Mouse (Mus musculus) midbrain, embryonic 11.5 days (tissue): ENCODE measurements at regions not wholly inside any gene's neighbourhood (a gene's known extent, or its start where the extent isn't known, plus 50 kb on each side); places are given as distances from the start of the nearest gene placed in this dataset.

Source experiments
- ATAC-seq: fragments of 200-750 bp; cut with Nextera tagmentation; 2 replicates; pipeline ENCODE4 v1.8.0; 2017; ENCODE audit warnings: moderate TSS enrichment, moderate library complexity; ENCODE audit not compliant: low FRiP score
- DNase-seq: peaks from one replicate; pipeline ENCODE4 v3.0.0; 2015; ENCODE audit warnings: low spot score; ENCODE audit errors: missing footprints
- H3K27ac ChIP-seq: fragments of 300-500 bp; sonication (generic); 2 replicates; pipeline ENCODE4 v1.5.1; 2014; ENCODE audit warnings: low read depth, low read length
- H3K27me3 ChIP-seq: fragments of 300-500 bp; sonication (generic); 2 replicates; pipeline ENCODE4 v1.6.1; 2014; ENCODE audit warnings: mild to moderate bottlenecking, low read length, moderate library complexity, mixed read lengths; ENCODE audit not compliant: control insufficient read depth, insufficient read depth
- H3K36me3 ChIP-seq: fragments of 300-500 bp; sonication (generic); 2 replicates; pipeline ENCODE4 v1.6.1; 2014; ENCODE audit warnings: mild to moderate bottlenecking, low read length, moderate library complexity, mixed read lengths; ENCODE audit not compliant: control insufficient read depth, insufficient read depth
- H3K4me1 ChIP-seq: fragments of 300-500 bp; sonication (generic); 2 replicates; pipeline ENCODE4 v1.6.1; 2014; ENCODE audit warnings: low read length; ENCODE audit not compliant: control insufficient read depth, insufficient read depth
- H3K4me2 ChIP-seq: fragments of 300-500 bp; sonication (generic); 2 replicates; pipeline ENCODE4 v1.6.1; 2014; ENCODE audit warnings: mild to moderate bottlenecking, moderate library complexity
- H3K4me3 ChIP-seq: fragments of 300-500 bp; sonication (generic); 2 replicates; pipeline ENCODE4 v1.5.1; 2014; ENCODE audit warnings: low read depth, low read length
- H3K9ac ChIP-seq: fragments of 300-500 bp; sonication (generic); 2 replicates; pipeline ENCODE4 v1.6.1; 2014; ENCODE audit warnings: low read length
- H3K9me3 ChIP-seq: fragments of 300-500 bp; sonication (generic); 2 replicates; pipeline ENCODE4 v1.6.1; 2016; ENCODE audit warnings: low read length; ENCODE audit not compliant: control insufficient read depth
- WGBS: fragments of 180-500 bp; shearing (Covaris S2); extraction: QIAGEN DNeasy Blood & Tissue Kit; methylation state at CpG from one replicate; pipeline ENCODE4 v1.1.7; 2014; 5-methylcytosine and 5-hydroxymethylcytosine counted together

- Histone ChIP-seq H3K36me3 (no peaks in the 10 kb centered on the region), H3K9me3 (no peaks in the 10 kb centered on the region), H3K4me2 (no peak overlapping the region), H3K4me3 (no peak overlapping the region), H3K27ac (no peak overlapping the region), H3K9ac (no peak overlapping the region), H3K4me1 (no peaks in the 10 kb centered on the region), H3K27me3 (no peaks in the 10 kb centered on the region)
- ATAC-seq = no peak
- 87% methylated on average over 1 of the region's 1 CpGs for WGBS
- no peak for DNase-seq
Measured at GRCm38 (mm10) chr3:9373896-9374295, 236.0 kb downstream of the Zfp704 start.

- Histone ChIP-seq H3K9ac (no peak overlapping the region), H3K4me1 (no peaks in the 10 kb centered on the region), H3K4me3 (no peak overlapping the region), H3K27ac (no peak overlapping the region), H3K27me3 (no peaks in the 10 kb centered on the region), H3K36me3 (no peaks in the 10 kb centered on the region), H3K9me3 (no peaks in the 10 kb centered on the region), H3K4me2 (no peak overlapping the region)
- DNase-seq = no peak
- WGBS = 90% methylated on average over 2 of the region's 2 CpGs
- ATAC-seq = no peak
Measured at GRCm38 (mm10) chr3:9370096-9370495, 239.8 kb downstream of the Zfp704 start.

GRCm38 (mm10) chr3:9365791-9366190 is 244.1 kb downstream of the Zfp704 start:
- Histone ChIP-seq H3K9me3 (no peaks in the 10 kb centered on the region), H3K36me3 (no peaks in the 10 kb centered on the region), H3K4me2 (no peak overlapping the region), H3K9ac (no peak overlapping the region), H3K4me3 (no peak overlapping the region), H3K27ac (no peak overlapping the region), H3K4me1 (no peaks in the 10 kb centered on the region), H3K27me3 (no peaks in the 10 kb centered on the region)
- DNase-seq = no peak
- WGBS = 66% methylated on average over 9 of the region's 9 CpGs
- no peak for ATAC-seq

GRCm38 (mm10) chr3:9359186-9359585 is 250.7 kb downstream of the Zfp704 start:
- DNase-seq (no peak), ATAC-seq (no peak)
- Histone ChIP-seq H3K4me2 (no peak overlapping the region), H3K4me1 (no peaks in the 10 kb centered on the region), H3K27me3 (no peaks in the 10 kb centered on the region), H3K27ac (no peak overlapping the region), H3K4me3 (no peak overlapping the region), H3K36me3 (no peaks in the 10 kb centered on the region), H3K9ac (no peak overlapping the region), H3K9me3 (no peaks in the 10 kb centered on the region)
- WGBS = 95% methylated on average over 8 of the region's 8 CpGs

- Histone ChIP-seq H3K4me3 (no peak overlapping the region), H3K9me3 (no peaks in the 10 kb centered on the region), H3K9ac (no peak overlapping the region), H3K4me2 (no peak overlapping the region), H3K27me3 (no peaks in the 10 kb centered on the region), H3K27ac (no peak overlapping the region), H3K36me3 (no peaks in the 10 kb centered on the region), H3K4me1 (no peaks in the 10 kb centered on the region)
- DNase-seq (no peak), ATAC-seq (no peak)
- 83% methylated on average over 12 of the region's 12 CpGs for WGBS
Measured at GRCm38 (mm10) chr3:9358111-9358510, 251.8 kb downstream of the Zfp704 start.

- H3K9me3 ChIP-seq = no peaks in the 10 kb centered on the region
- ATAC-seq = no peak
- no peak overlapping the region for H3K27ac ChIP-seq
- 92% methylated on average over 2 of the region's 2 CpGs for WGBS
- H3K36me3 ChIP-seq = no peaks in the 10 kb centered on the region
- H3K4me2 ChIP-seq = no peak overlapping the region
- no peaks in the 10 kb centered on the region for H3K4me1 ChIP-seq
- H3K27me3 ChIP-seq = no peaks in the 10 kb centered on the region
- no peak overlapping the region for H3K9ac ChIP-seq
- no peak overlapping the region for H3K4me3 ChIP-seq
- no peak for DNase-seq
Measured at GRCm38 (mm10) chr3:9357639-9358038, 252.2 kb downstream of the Zfp704 start.

DNA sequence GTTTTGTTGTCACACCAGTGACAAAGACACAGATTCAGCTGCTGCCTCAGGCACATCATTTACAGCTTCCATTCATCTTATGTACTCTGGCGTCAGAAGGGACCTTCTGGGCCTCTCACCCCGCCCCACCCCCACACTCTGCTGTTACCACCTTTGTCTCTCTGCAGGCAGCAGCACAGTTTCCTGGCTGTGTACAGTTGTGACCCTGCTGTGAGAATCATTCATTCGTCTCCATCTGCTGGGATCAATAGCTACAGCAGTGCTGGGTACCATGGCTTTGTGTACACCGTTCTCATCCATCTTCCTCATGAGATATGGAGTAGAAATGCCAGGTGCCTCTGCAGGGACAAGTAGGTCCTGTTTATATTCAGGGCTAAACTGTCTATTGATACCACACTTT is 254.0 kb downstream of the Zfp704 start:
- Histone ChIP-seq H3K4me3 (no peak overlapping the region), H3K9me3 (no peaks in the 10 kb centered on the region), H3K9ac (no peak overlapping the region), H3K4me1 (no peaks in the 10 kb centered on the region), H3K27ac (no peak overlapping the region), H3K4me2 (no peak overlapping the region), H3K36me3 (no peaks in the 10 kb centered on the region), H3K27me3 (no peaks in the 10 kb centered on the region; the same call in 1 of the 2 replicates)
- peak; percentile 55; the same call in 1 of the 2 replicates for ATAC-seq
- DNase-seq = no peak
- WGBS = 78% methylated on average over 4 of the region's 4 CpGs

- WGBS = 93% methylated on average over 11 of the region's 11 CpGs
- ATAC-seq = no peak
- no peak for DNase-seq
- Histone ChIP-seq H3K9me3 (no peaks in the 10 kb centered on the region), H3K36me3 (no peaks in the 10 kb centered on the region), H3K9ac (no peak overlapping the region), H3K4me3 (no peak overlapping the region), H3K4me2 (no peak overlapping the region), H3K27ac (no peak overlapping the region), H3K4me1 (0 out of 2 replicates have a peak, but pooled peaks cover 2% of the 10 kb centered on the region), H3K27me3 (no peaks in the 10 kb centered on the region; the same call in 1 of the 2 replicates)
Measured at GRCm38 (mm10) chr3:9354756-9355155, 255.1 kb downstream of the Zfp704 start.

DNA sequence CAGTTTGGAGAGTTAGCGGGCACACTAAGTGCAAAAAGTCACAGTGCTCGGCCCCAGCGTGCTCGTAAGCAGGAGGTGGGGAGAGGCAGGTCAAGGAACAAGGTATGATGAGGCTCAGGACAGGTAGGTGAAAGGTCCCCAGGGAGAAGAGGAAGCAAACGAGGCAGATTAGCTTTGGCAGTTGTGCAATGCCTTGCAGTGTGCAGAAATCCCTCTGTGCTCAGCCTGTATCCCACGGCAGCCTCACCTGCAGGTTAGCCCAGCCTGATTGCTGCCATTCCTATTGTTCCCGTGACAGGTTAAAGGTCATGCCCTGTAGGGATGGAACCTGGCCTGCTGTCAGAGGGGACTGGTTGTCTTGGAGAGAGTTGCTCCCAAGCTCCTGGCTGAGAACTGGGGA is 257.6 kb downstream of the Zfp704 start:
- ATAC-seq (no peak), DNase-seq (no peak)
- H3K4me1 ChIP-seq = peaks cover 12% of the 10 kb centered on the region
- H3K9ac ChIP-seq = no peak overlapping the region
- no peaks in the 10 kb centered on the region for H3K36me3 ChIP-seq
- H3K4me2 ChIP-seq = no peak overlapping the region
- no peak overlapping the region for H3K4me3 ChIP-seq
- 46% methylated on average over 7 of the region's 7 CpGs for WGBS
- H3K27ac ChIP-seq = no peak overlapping the region
- no peaks in the 10 kb centered on the region for H3K9me3 ChIP-seq
- no peaks in the 10 kb centered on the region; the same call in 1 of the 2 replicates for H3K27me3 ChIP-seq

- H3K36me3 ChIP-seq = no peaks in the 10 kb centered on the region
- no peak overlapping the region for H3K4me2 ChIP-seq
- WGBS = 89% methylated on average over 4 of the region's 4 CpGs
- DNase-seq (no peak), ATAC-seq (no peak)
- no peak overlapping the region for H3K9ac ChIP-seq
- H3K4me1 ChIP-seq = peaks cover 12% of the 10 kb centered on the region
- no peak overlapping the region for H3K4me3 ChIP-seq
- H3K9me3 ChIP-seq = no peaks in the 10 kb centered on the region
- H3K27ac ChIP-seq = no peak overlapping the region
- peaks cover 7% of the 10 kb centered on the region for H3K27me3 ChIP-seq
Measured at GRCm38 (mm10) chr3:9349822-9350221, 260.1 kb downstream of the Zfp704 start.
